Mouse (Mus musculus) kidney, adult 9 months (tissue): ENCODE data around the gene Hs3st1.

Source experiments
- DNase-seq: peaks from one replicate; pipeline ENCODE4 v3.0.0; 2022

Gene Hs3st1

GRCm38 (mm10) chr5:39643260-39643923, 111.9 kb downstream of the Hs3st1 start:
- DNase-seq, result no peak

GRCm38 (mm10) chr5:39642222-39642770, 113.0 kb downstream of the Hs3st1 start:
- no peak for DNase-seq

- peak; percentile 74 for DNase-seq
Observed at GRCm38 (mm10) chr5:39639438-39640177, 115.7 kb downstream of the Hs3st1 start.

GRCm38 (mm10) chr5:39638926-39639325, 116.3 kb downstream of the Hs3st1 start:
- no peak for DNase-seq

GRCm38 (mm10) chr5:39637874-39638273, 117.4 kb downstream of the Hs3st1 start:
- DNase-seq, result no peak

- no peak for DNase-seq
Observed at GRCm38 (mm10) chr5:39636090-39636489, 119.2 kb downstream of the Hs3st1 start.

- no peak for DNase-seq
Observed at GRCm38 (mm10) chr5:39634300-39635047, 120.8 kb downstream of the Hs3st1 start.

- no peak for DNase-seq
Observed at GRCm38 (mm10) chr5:39633206-39633605, 122.1 kb downstream of the Hs3st1 start.

GRCm38 (mm10) chr5:39630841-39631240, 124.4 kb downstream of the Hs3st1 start:
- no peak for DNase-seq

- no peak for DNase-seq
Observed at GRCm38 (mm10) chr5:39625037-39625473, 130.2 kb downstream of the Hs3st1 start.

- DNase-seq, result no peak
Observed at GRCm38 (mm10) chr5:39624218-39624590, 131.1 kb downstream of the Hs3st1 start.

GRCm38 (mm10) chr5:39623304-39624217, 131.7 kb downstream of the Hs3st1 start:
- no peak for DNase-seq

GRCm38 (mm10) chr5:39620206-39620866, 134.9 kb downstream of the Hs3st1 start:
- no peak for DNase-seq

GRCm38 (mm10) chr5:39617354-39617977, 137.8 kb downstream of the Hs3st1 start:
- DNase-seq, result no peak

GRCm38 (mm10) chr5:39615202-39615601, 140.1 kb downstream of the Hs3st1 start:
- no peak for DNase-seq

- DNase-seq, result no peak
Observed at GRCm38 (mm10) chr5:39613534-39613933, 141.7 kb downstream of the Hs3st1 start.

GRCm38 (mm10) chr5:39612240-39612639, 143.0 kb downstream of the Hs3st1 start:
- peak; percentile 61 for DNase-seq

GRCm38 (mm10) chr5:39608260-39608659, 147.0 kb downstream of the Hs3st1 start:
- no peak for DNase-seq

- DNase-seq, result no peak
Observed at GRCm38 (mm10) chr5:39594737-39595136, 160.5 kb downstream of the Hs3st1 start.
